Comparison of ENCODE assay signal across 23 mouse cellular contexts in genomic region chr14:40919521-40919920, GRCm38 (mm10). TPM values are rescaled to one million over a fixed set of nuclear protein-coding genes. Genes with fewer than 3 reads are reported as not detected.
A peak's percentile ranks its signal among the peaks of the same experiment; 100 is the strongest.
DNase-seq lines count a peak whose midpoint lies in the region; ATAC-seq and TF ChIP-seq lines count a peak whose summit lies in the region.
"Had no signal": no experiment of that assay in that cellular context is flagged by ENCODE, and none has a peak within 500 bp of the region (broad histone marks: within the 10 kb centered on the region; RNA-seq: fewer than 3 reads in every experiment).

No protein-coding gene starts in this region.

- ATAC-seq in liver, embryonic 12.5 days = no peak
- peak; percentile 71 for ATAC-seq in granulocyte monocyte progenitor cell, adult 5-6 weeks (replicated peaks; ENCODE audit: poor library complexity, severe bottlenecking)
- ATAC-seq in forebrain, postnatal 0 days = no peak
- ATAC-seq: forebrain, embryonic 14.5 days had no signal

- H3K9ac ChIP-seq in liver, embryonic 12.5 days = no peak overlapping the region
- no peak overlapping the region for H3K9ac ChIP-seq in forebrain, postnatal 0 days
- H3K9ac ChIP-seq: heart, embryonic 12.5 days; hindbrain, embryonic 15.5 days; limb, embryonic 13.5 days; liver, embryonic 15.5 days; midbrain, embryonic 12.5 days had no signal

- TF ChIP-seq CTCF in bone marrow, adult 2 months (IDR thresholded peaks at IDR 0.05; ENCODE audit: control insufficient read depth, insufficient read depth, low read length) = no peak
- no peak for TF ChIP-seq CTCF in forebrain, postnatal 0 days (IDR thresholded peaks at IDR 0.05; ENCODE audit: low read depth)

- peak overlapping the region; percentile 6; the same call in 1 of the 2 replicates for H3K27ac ChIP-seq in liver, embryonic 12.5 days
- peak overlapping the region; percentile 38; the same call in 1 of the 2 replicates for H3K27ac ChIP-seq in bone marrow, adult 2 months (ENCODE audit: control insufficient read depth, insufficient read depth, low read depth, low read length, poor library complexity)
- H3K27ac ChIP-seq in forebrain, postnatal 0 days (ENCODE audit: low read depth, low read length) = no peak overlapping the region
- H3K27ac ChIP-seq: hindbrain, embryonic 15.5 days; limb, embryonic 13.5 days; liver, embryonic 15.5 days; midbrain, embryonic 12.5 days had no signal

- no peak for DNase-seq in liver
- DNase-seq in monocyte, adult 2 months (ENCODE audit: low read depth in 1 of 2, low spot score in 2 of 2) = peak; percentile 39 to 49
- no peak for DNase-seq in thymus, postnatal 36 days
- DNase-seq in forebrain, postnatal 0 days = no peak
- DNase-seq: adrenal gland, adult 2 months; cerebellum, adult 2 months; cerebellum, postnatal 25 days; gastrocnemius, postnatal 14 days; heart, adult 18-20 months; heart, postnatal 10 days; kidney, adult 8-10 months; kidney, postnatal 36 days; right cerebral cortex, postnatal 25 days; thymus, postnatal 25 days had no signal

- H3K9me3 ChIP-seq in liver, embryonic 12.5 days (replicated peaks) = no peaks in the 10 kb centered on the region
- no peaks in the 10 kb centered on the region for H3K9me3 ChIP-seq in forebrain, postnatal 0 days (ENCODE audit: low read length)
- H3K9me3 ChIP-seq: heart, embryonic 12.5 days; hindbrain, embryonic 15.5 days; limb, embryonic 13.5 days; liver, embryonic 15.5 days; midbrain, embryonic 12.5 days had no signal

- no peak overlapping the region for H3K4me3 ChIP-seq in liver, embryonic 12.5 days
- no peak overlapping the region for H3K4me3 ChIP-seq in bone marrow, adult 2 months (replicated peaks; ENCODE audit: control insufficient read depth, low read depth, low read length)
- no peak overlapping the region for H3K4me3 ChIP-seq in forebrain, postnatal 0 days (ENCODE audit: low read depth, low read length)
- H3K4me3 ChIP-seq: heart, embryonic 12.5 days; hindbrain, embryonic 15.5 days; limb, embryonic 13.5 days; liver, embryonic 15.5 days; midbrain, embryonic 12.5 days had no signal

- no peak overlapping the region for H3K4me2 ChIP-seq in liver, embryonic 12.5 days
- H3K4me2 ChIP-seq in forebrain, postnatal 0 days (ENCODE audit: low read depth) = no peak overlapping the region
- H3K4me2 ChIP-seq: heart, embryonic 12.5 days; hindbrain, embryonic 15.5 days; limb, embryonic 13.5 days; liver, embryonic 15.5 days; midbrain, embryonic 12.5 days had no signal

- peaks cover 49% of the 10 kb centered on the region for H3K36me3 ChIP-seq in liver, embryonic 12.5 days
- peaks cover 15% of the 10 kb centered on the region; the same call in 1 of the 2 replicates for H3K36me3 ChIP-seq in forebrain, postnatal 0 days (ENCODE audit: insufficient read depth)

- no peak for TF ChIP-seq POLR2A in bone marrow, adult 2 months (IDR thresholded peaks at IDR 0.05; ENCODE audit: borderline replicate concordance, control insufficient read depth, low read depth, low read length)

- H3K27me3 ChIP-seq in liver, embryonic 12.5 days (replicated peaks) = no peaks in the 10 kb centered on the region
- no peaks in the 10 kb centered on the region for H3K27me3 ChIP-seq in forebrain, postnatal 0 days (ENCODE audit: insufficient read depth, low read length)
- H3K27me3 ChIP-seq: heart, embryonic 12.5 days; hindbrain, embryonic 15.5 days; limb, embryonic 13.5 days; liver, embryonic 15.5 days; midbrain, embryonic 12.5 days had no signal

- WGBS in liver, embryonic 12.5 days (ENCODE audit: insufficient replicate concordance) = 44% methylated on average over 7 of the region's 7 CpGs
- WGBS in bone marrow, adult 2 months = 23% methylated on average over 7 of the region's 7 CpGs
- WGBS in forebrain, postnatal 0 days = 89% methylated on average over 7 of the region's 7 CpGs

- peaks cover 67% of the 10 kb centered on the region for H3K4me1 ChIP-seq in liver, embryonic 12.5 days
- peaks cover 22% of the 10 kb centered on the region for H3K4me1 ChIP-seq in bone marrow, adult 2 months (ENCODE audit: control insufficient read depth, insufficient read depth, low read length)
- no peaks in the 10 kb centered on the region for H3K4me1 ChIP-seq in forebrain, postnatal 0 days (ENCODE audit: insufficient read depth)
- H3K4me1 ChIP-seq: midbrain, embryonic 12.5 days had no signal

RNA-seq across cellular contexts. Expression of gene Sh2d4b, which starts 26.5 kb away (rescaled TPM):
- polyA plus RNA-seq in liver, embryonic 12.5 days (2016; fragmentation: Nextera tagmentation; extraction: Ambion mirVana) = 0.16 and 0.20 TPM in 2 replicates
- 3.5 and 6.5 TPM in 2 replicates for polyA plus RNA-seq in bone marrow, adult 2 months (2011; ENCODE audit: insufficient read depth, insufficient read length, low replicate concordance, missing spikeins)
- total RNA-seq in granulocyte monocyte progenitor cell, adult 5-6 weeks (2014; fragmentation: Nextera tagmentation) = not detected in 2 replicates
- not detected in 2 replicates for total RNA-seq in granulocyte monocyte progenitor cell, adult 5-6 weeks (2017)
- total RNA-seq in forebrain, postnatal 0 days (2014; rRNA removed) = 3.9 and 8.5 TPM in 2 replicates
- 0.53 and 0.98 TPM in 2 replicates for polyA plus RNA-seq in forebrain, postnatal 0 days (2015; fragmentation: Nextera tagmentation; extraction: Ambion mirVana)

RNA-seq across cellular contexts. Expression of gene Tspan14, which starts 47.1 kb away (rescaled TPM):
- 44.5 and 44.6 TPM in 2 replicates for polyA plus RNA-seq in liver, embryonic 12.5 days (2016; fragmentation: Nextera tagmentation; extraction: Ambion mirVana)
- polyA plus RNA-seq in bone marrow, adult 2 months (2011; ENCODE audit: insufficient read depth, insufficient read length, low replicate concordance, missing spikeins) = 23.3 and 41.2 TPM in 2 replicates
- 44.0 and 48.2 TPM in 2 replicates for total RNA-seq in granulocyte monocyte progenitor cell, adult 5-6 weeks (2014; fragmentation: Nextera tagmentation)
- 37.8 and 40.1 TPM in 2 replicates for total RNA-seq in granulocyte monocyte progenitor cell, adult 5-6 weeks (2017)
- total RNA-seq in forebrain, postnatal 0 days (2014; rRNA removed) = 42.2 and 43.8 TPM in 2 replicates
- polyA plus RNA-seq in forebrain, postnatal 0 days (2015; fragmentation: Nextera tagmentation; extraction: Ambion mirVana) = 37.8 and 43.1 TPM in 2 replicates

Comparison
In these comparisons a context has a peak if more than half of its experiments do, and no peak if none do; other contexts are left out.
1. DNase-seq: peak in monocyte, adult 2 months (2 of 2); none in liver (single experiment), thymus, postnatal 36 days (0 of 2) and forebrain, postnatal 0 days (single experiment).